Mouse (Mus musculus): Measurements from ENCODE around the gene Clec4n. TPM values are rescaled to one million over a fixed set of nuclear protein-coding genes. Genes with fewer than 3 reads are reported as not detected.

The Clec4n gene
- polyA plus RNA-seq, 1 experiment from 2014 or later: 3.6 TPM

Other genes starting within 250 kb of the Clec4n start
- gene Clec4a4, start 239.5 kb upstream of the Clec4n start, polyA plus RNA-seq (2015; fragmentation: Nextera tagmentation; extraction: Ambion mirVana): not detected in 2 replicates
- not detected in 2 replicates for gene Clec4b1, start 179.9 kb upstream of the Clec4n start, polyA plus RNA-seq (2015; fragmentation: Nextera tagmentation; extraction: Ambion mirVana)
- 2.6 and 3.4 TPM in 2 replicates for gene Clec4a2, start 123.4 kb upstream of the Clec4n start, polyA plus RNA-seq (2015; fragmentation: Nextera tagmentation; extraction: Ambion mirVana)
- not detected in 2 replicates for gene Clec4b2, start 57.0 kb upstream of the Clec4n start, polyA plus RNA-seq (2015; fragmentation: Nextera tagmentation; extraction: Ambion mirVana)
- gene Clec4d, start 32.3 kb downstream of the Clec4n start, polyA plus RNA-seq (2015; fragmentation: Nextera tagmentation; extraction: Ambion mirVana): 0.35 TPM in 1 of 2 replicates, not detected in the other
- gene Clec4e, start 60.0 kb downstream of the Clec4n start, polyA plus RNA-seq (2015; fragmentation: Nextera tagmentation; extraction: Ambion mirVana): not detected in 2 replicates
- gene Vmn2r19, start 78.5 kb downstream of the Clec4n start, polyA plus RNA-seq (2015; fragmentation: Nextera tagmentation; extraction: Ambion mirVana): not detected in 2 replicates
- gene Vmn2r20, start 188.3 kb downstream of the Clec4n start, polyA plus RNA-seq (2015; fragmentation: Nextera tagmentation; extraction: Ambion mirVana): not detected in 2 replicates

Data from kidney, embryonic 15.5 days (tissue).